ENCODE assay signal across 8 mouse cellular contexts in genomic region chr17:50470432-50471078, GRCm38 (mm10). TPM values are rescaled to one million over a fixed set of nuclear protein-coding genes. Genes with fewer than 3 reads are reported as not detected.
DNase-seq lines count a peak whose midpoint lies in the region; ATAC-seq and TF ChIP-seq lines count a peak whose summit lies in the region.

No protein-coding gene starts in this region.

- peaks cover 14% of the 10 kb centered on the region for H3K4me1 ChIP-seq in erythroblast, embryonic 14.5 days (ENCODE audit: control insufficient read depth)
- H3K4me1 ChIP-seq in heart, embryonic 14.5 days (ENCODE audit: control insufficient read depth in 2 of 2, insufficient read depth in 2 of 2, low read length in 2 of 2): peaks cover 9 to 13% of the 10 kb centered on the region in 2 experiments
- H3K4me1 ChIP-seq in kidney, embryonic 16.5 days (ENCODE audit: insufficient read depth, low read length): peaks cover 11% of the 10 kb centered on the region
- H3K4me1 ChIP-seq in liver, embryonic 11.5 days (replicated peaks; ENCODE audit: control insufficient read depth, insufficient read depth, low read length): peaks cover 8% of the 10 kb centered on the region
- peaks cover 5% of the 10 kb centered on the region for H3K4me1 ChIP-seq in midbrain, postnatal 0 days (ENCODE audit: insufficient read depth, low read length)
- H3K4me1 ChIP-seq in stomach, embryonic 14.5 days (ENCODE audit: control insufficient read depth, insufficient read depth, low read length): no peaks in the 10 kb centered on the region; the same call in none of the 2 replicates

- H3K9me3 ChIP-seq in erythroblast, embryonic 14.5 days (ENCODE audit: control insufficient read depth, low read length): no peaks in the 10 kb centered on the region
- H3K9me3 ChIP-seq in heart, embryonic 14.5 days (ENCODE audit: control insufficient read depth, low read length): no peaks in the 10 kb centered on the region
- no peaks in the 10 kb centered on the region for H3K9me3 ChIP-seq in kidney, embryonic 16.5 days (ENCODE audit: low read length)
- no peaks in the 10 kb centered on the region for H3K9me3 ChIP-seq in liver, embryonic 11.5 days (ENCODE audit: control insufficient read depth, low read length)
- no peaks in the 10 kb centered on the region for H3K9me3 ChIP-seq in midbrain, postnatal 0 days (ENCODE audit: low read length)
- H3K9me3 ChIP-seq in stomach, embryonic 14.5 days (ENCODE audit: control insufficient read depth, low read depth, low read length): no peaks in the 10 kb centered on the region

- peak; percentile 35; the same call in 1 of the 2 replicates for ATAC-seq in heart, embryonic 14.5 days (ENCODE audit: insufficient number of reproducible peaks, insufficient read depth, low FRiP score, low read depth)
- peak; percentile 62; the same call in 1 of the 2 replicates for ATAC-seq in kidney, embryonic 16.5 days (ENCODE audit: low FRiP score, low TSS enrichment)
- peak; percentile 29; the same call in 1 of the 2 replicates for ATAC-seq in liver, embryonic 11.5 days (replicated peaks; ENCODE audit: low FRiP score)
- ATAC-seq in midbrain, postnatal 0 days (ENCODE audit: low FRiP score): peak; percentile 62
- peak; percentile 49; the same call in 1 of the 2 replicates for ATAC-seq in stomach, embryonic 14.5 days (ENCODE audit: insufficient number of reproducible peaks, insufficient read depth, low FRiP score, low read depth)

- WGBS in heart, embryonic 14.5 days: 22% methylated on average over 16 of the region's 16 CpGs
- 14% methylated on average over 16 of the region's 16 CpGs for WGBS in kidney, embryonic 16.5 days
- WGBS in liver, embryonic 11.5 days: 21% methylated on average over 16 of the region's 16 CpGs
- 19% methylated on average over 16 of the region's 16 CpGs for WGBS in midbrain, postnatal 0 days
- 26% methylated on average over 16 of the region's 16 CpGs for WGBS in stomach, embryonic 14.5 days

- peaks cover 5% of the 10 kb centered on the region; the same call in 1 of the 2 replicates for H3K27me3 ChIP-seq in erythroblast, embryonic 14.5 days (ENCODE audit: control insufficient read depth)
- no peaks in the 10 kb centered on the region for H3K27me3 ChIP-seq in heart, embryonic 14.5 days (ENCODE audit: control insufficient read depth, insufficient read depth, low read length)
- no peaks in the 10 kb centered on the region for H3K27me3 ChIP-seq in kidney, embryonic 16.5 days (ENCODE audit: insufficient read depth, low read length)
- no peaks in the 10 kb centered on the region for H3K27me3 ChIP-seq in liver, embryonic 11.5 days (replicated peaks; ENCODE audit: control insufficient read depth, insufficient read depth, low read length)
- no peaks in the 10 kb centered on the region for H3K27me3 ChIP-seq in midbrain, postnatal 0 days (ENCODE audit: insufficient read depth, low read length)
- no peaks in the 10 kb centered on the region for H3K27me3 ChIP-seq in stomach, embryonic 14.5 days (ENCODE audit: control insufficient read depth, insufficient read depth, low read length)

- H3K9ac ChIP-seq in heart, embryonic 14.5 days (ENCODE audit: low read length): 0 out of 2 replicates have a peak overlapping the region, but pooled peaks have one; percentile 34
- peak overlapping the region; percentile 56 for H3K9ac ChIP-seq in kidney, embryonic 16.5 days (replicated peaks; ENCODE audit: low read length)
- H3K9ac ChIP-seq in liver, embryonic 11.5 days (ENCODE audit: low read depth, low read length): peak overlapping the region; percentile 26
- no peak overlapping the region for H3K9ac ChIP-seq in midbrain, postnatal 0 days (replicated peaks; ENCODE audit: low read length, poor library complexity, severe bottlenecking)
- no peak overlapping the region for H3K9ac ChIP-seq in stomach, embryonic 14.5 days (replicated peaks; ENCODE audit: low read depth, low read length)

- no peak for TF ChIP-seq CTCF in midbrain, postnatal 0 days (IDR thresholded peaks at IDR 0.05)

- peak; percentile 14 for DNase-seq in urinary bladder, postnatal 25 days (ENCODE audit: low spot score)
- no peak for DNase-seq in urinary bladder, postnatal 10 days (ENCODE audit: low spot score)
- peak; percentile 39 for DNase-seq in liver, embryonic 11.5 days (ENCODE audit: low spot score)
- peak; percentile 61 for DNase-seq in midbrain, postnatal 0 days (ENCODE audit: low spot score)

- peak overlapping the region; percentile 39 for H3K4me2 ChIP-seq in heart, embryonic 14.5 days (ENCODE audit: low read length)
- peak overlapping the region; percentile 50 for H3K4me2 ChIP-seq in kidney, embryonic 16.5 days (replicated peaks; ENCODE audit: low read depth, low read length)
- H3K4me2 ChIP-seq in liver, embryonic 11.5 days: peak overlapping the region; percentile 68
- peak overlapping the region; percentile 51 for H3K4me2 ChIP-seq in midbrain, postnatal 0 days (ENCODE audit: low read depth, low read length, poor library complexity, severe bottlenecking)
- H3K4me2 ChIP-seq in stomach, embryonic 14.5 days (replicated peaks; ENCODE audit: low read depth, low read length): peak overlapping the region; percentile 12

- H3K27ac ChIP-seq in heart, embryonic 14.5 days (replicated peaks in 1 of 2; ENCODE audit: control insufficient read depth in 1 of 2, insufficient read depth in 1 of 2, low read depth in 2 of 2, low read length in 2 of 2): peak overlapping the region; percentile 77 to 93
- H3K27ac ChIP-seq in kidney, embryonic 16.5 days (ENCODE audit: low read length): peak overlapping the region; percentile 88
- H3K27ac ChIP-seq in liver, embryonic 11.5 days (ENCODE audit: low read depth, low read length): peak overlapping the region; percentile 13; the same call in 1 of the 2 replicates
- peak overlapping the region; percentile 55 for H3K27ac ChIP-seq in midbrain, postnatal 0 days (ENCODE audit: low read depth, low read length)
- peak overlapping the region; percentile 70 for H3K27ac ChIP-seq in stomach, embryonic 14.5 days (ENCODE audit: low read length)

- H3K36me3 ChIP-seq in erythroblast, embryonic 14.5 days (ENCODE audit: control insufficient read depth): no peaks in the 10 kb centered on the region
- H3K36me3 ChIP-seq in heart, embryonic 14.5 days (ENCODE audit: control insufficient read depth, insufficient read depth, low read length): no peaks in the 10 kb centered on the region
- no peaks in the 10 kb centered on the region for H3K36me3 ChIP-seq in kidney, embryonic 16.5 days (ENCODE audit: insufficient read depth, low read length)
- no peaks in the 10 kb centered on the region for H3K36me3 ChIP-seq in liver, embryonic 11.5 days (ENCODE audit: control insufficient read depth, insufficient read depth, low read length)
- no peaks in the 10 kb centered on the region for H3K36me3 ChIP-seq in midbrain, postnatal 0 days (ENCODE audit: insufficient read depth, low read length)
- H3K36me3 ChIP-seq in stomach, embryonic 14.5 days (ENCODE audit: control insufficient read depth, insufficient read depth, low read length): no peaks in the 10 kb centered on the region

- peak overlapping the region; percentile 55 for H3K4me3 ChIP-seq in erythroblast, embryonic 14.5 days (replicated peaks)
- peak overlapping the region; percentile 1 to 9; a peak in 2 of 4 replicates for H3K4me3 ChIP-seq in heart, embryonic 14.5 days (ENCODE audit: control insufficient read depth in 1 of 2, insufficient read depth in 1 of 2, low read depth in 1 of 2, low read length in 2 of 2)
- peak overlapping the region; percentile 17 for H3K4me3 ChIP-seq in kidney, embryonic 16.5 days (ENCODE audit: low read length)
- H3K4me3 ChIP-seq in liver, embryonic 11.5 days (ENCODE audit: low read depth, low read length): peak overlapping the region; percentile 31
- peak overlapping the region; percentile 27; the same call in 1 of the 2 replicates for H3K4me3 ChIP-seq in midbrain, postnatal 0 days (ENCODE audit: low read depth, low read length)
- no peak overlapping the region for H3K4me3 ChIP-seq in stomach, embryonic 14.5 days (ENCODE audit: low read depth, low read length)

RNA-seq across cellular contexts. Expression of gene Plcl2, which starts 38.6 kb away (rescaled TPM):
- 0.24 and 0.33 TPM in 2 replicates for polyA plus RNA-seq in erythroblast, embryonic 14.5 days (2012)
- 5.5 and 6.8 TPM in 2 replicates for polyA plus RNA-seq in heart, embryonic 14.5 days (2014; fragmentation: Nextera tagmentation; extraction: Ambion mirVana)
- polyA plus RNA-seq in kidney, embryonic 16.5 days (2015; fragmentation: Nextera tagmentation; extraction: Ambion mirVana): 2.7 and 2.9 TPM in 2 replicates
- 3.2 and 3.4 TPM in 2 replicates for polyA plus RNA-seq in liver, embryonic 11.5 days (2014; fragmentation: Nextera tagmentation; extraction: Ambion mirVana)
- total RNA-seq in midbrain, postnatal 0 days (2014; rRNA removed): 43.2 and 52.1 TPM in 2 replicates
- 7.1 and 8.8 TPM in 2 replicates for polyA plus RNA-seq in midbrain, postnatal 0 days (2015; fragmentation: Nextera tagmentation; extraction: Ambion mirVana)
- polyA plus RNA-seq in stomach, embryonic 14.5 days (2014; fragmentation: Nextera tagmentation; extraction: Ambion mirVana): 5.1 and 5.9 TPM in 2 replicates

Comparison
In these comparisons a context has a peak if more than half of its experiments do, and no peak if none do; other contexts are left out.
1. H3K27ac ChIP-seq: peak in every context shown above with its lines; median percentile 88 in kidney, embryonic 16.5 days; 85 in heart, embryonic 14.5 days; 70 in stomach, embryonic 14.5 days; 55 in midbrain, postnatal 0 days; 13 in liver, embryonic 11.5 days.
2. H3K4me2 ChIP-seq: peak in every context shown above with its lines; median percentile 68 in liver, embryonic 11.5 days; 51 in midbrain, postnatal 0 days; 50 in kidney, embryonic 16.5 days; 39 in heart, embryonic 14.5 days; 12 in stomach, embryonic 14.5 days.
3. H3K9ac ChIP-seq: peak in heart, embryonic 14.5 days (single experiment), kidney, embryonic 16.5 days (single experiment) and liver, embryonic 11.5 days (single experiment); none in midbrain, postnatal 0 days (single experiment) and stomach, embryonic 14.5 days (single experiment).
4. Peak in every context shown above with its lines, with median percentiles within 50 percentile points of each other: ATAC-seq.